In the genomic region with DNA sequence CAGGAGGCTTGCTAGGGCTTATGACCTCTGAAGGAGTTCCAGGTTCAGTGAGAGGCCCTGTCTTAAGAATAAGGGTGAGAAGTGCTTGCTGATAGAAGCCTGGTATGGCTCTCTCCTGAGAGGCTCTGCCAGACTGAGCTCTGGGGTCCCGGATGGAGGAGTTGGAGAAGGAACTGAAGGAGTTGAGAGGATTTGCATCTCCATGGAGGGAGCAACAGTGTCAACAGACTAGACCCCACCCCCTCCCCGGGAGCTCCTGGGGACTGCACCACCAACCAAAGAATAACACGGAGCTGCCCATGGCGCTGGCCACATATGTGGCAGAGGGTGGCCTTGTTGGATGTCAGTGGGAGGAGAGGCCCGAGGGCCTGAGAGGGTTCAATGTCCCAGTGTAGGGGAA, we compare ENCODE assay signal across 25 mouse cellular contexts.
"Had no signal": no experiment of that assay in that cellular context is flagged by ENCODE, and none has a peak within 500 bp of the region (broad histone marks: within the 10 kb centered on the region; RNA-seq: fewer than 3 reads in every experiment).

No protein-coding gene starts in this region.

- H3K9ac ChIP-seq: heart, embryonic 13.5 days; heart, embryonic 15.5 days; hindbrain, embryonic 13.5 days; intestine, embryonic 15.5 days; kidney, embryonic 15.5 days; limb, embryonic 13.5 days; limb, embryonic 15.5 days; liver, embryonic 12.5 days; liver, embryonic 14.5 days had no signal

- ATAC-seq: hindbrain, embryonic 16.5 days; inflammation-experienced regulatory T-cells, adult 6 months; liver, embryonic 12.5 days had no signal

- H3K27ac ChIP-seq: heart, adult 2 months; heart, embryonic 13.5 days; heart, embryonic 15.5 days; hindbrain, embryonic 13.5 days; intestine, embryonic 15.5 days; kidney, embryonic 15.5 days; kidney, postnatal 0 days; limb, embryonic 13.5 days; limb, embryonic 15.5 days; liver, embryonic 12.5 days; liver, embryonic 14.5 days had no signal

- DNase-seq: gastrocnemius, postnatal 14 days; gastrocnemius, postnatal 36 days; heart, adult 2 months; heart, postnatal 14 days; heart, postnatal 36 days; kidney, adult 18-20 months; kidney, adult 8-10 months; kidney, postnatal 14 days; kidney, postnatal 36 days; layer of hippocampus, adult 9-11 months; layer of hippocampus, postnatal 36 days; left cerebral cortex, postnatal 4 days had no signal

- H3K4me3 ChIP-seq: heart, adult 2 months; heart, embryonic 13.5 days; heart, embryonic 15.5 days; hindbrain, embryonic 13.5 days; intestine, embryonic 15.5 days; kidney, embryonic 15.5 days; limb, embryonic 13.5 days; limb, embryonic 15.5 days; liver, embryonic 12.5 days had no signal

- H3K9me3 ChIP-seq: heart, embryonic 13.5 days; heart, embryonic 15.5 days; hindbrain, embryonic 13.5 days; intestine, embryonic 15.5 days; kidney, embryonic 15.5 days; limb, embryonic 13.5 days; limb, embryonic 15.5 days; liver, embryonic 12.5 days had no signal

- H3K4me2 ChIP-seq: heart, embryonic 11.5 days; heart, embryonic 13.5 days; heart, embryonic 15.5 days; hindbrain, embryonic 13.5 days; intestine, embryonic 15.5 days; kidney, embryonic 15.5 days; limb, embryonic 13.5 days; limb, embryonic 15.5 days; liver, embryonic 12.5 days had no signal

- H3K4me1 ChIP-seq: hindbrain, embryonic 13.5 days; kidney, embryonic 15.5 days had no signal

- H3K36me3 ChIP-seq: heart, embryonic 15.5 days; intestine, embryonic 15.5 days had no signal

- H3K27me3 ChIP-seq: heart, embryonic 13.5 days; heart, embryonic 15.5 days; hindbrain, embryonic 13.5 days; intestine, embryonic 15.5 days; kidney, embryonic 15.5 days; limb, embryonic 13.5 days; limb, embryonic 15.5 days; liver, embryonic 12.5 days had no signal
